Mouse (Mus musculus) embryonic facial prominence, embryonic 12.5 days (tissue): ENCODE data around the gene Tmem121. TPM values are rescaled to one million over a fixed set of nuclear protein-coding genes. Genes with fewer than 3 reads are reported as not detected.

Source experiments
- ATAC-seq: fragments of 200-750 bp; cut with Nextera tagmentation; 2 replicates; pipeline ENCODE4 v1.8.0; 2017; ENCODE audit not compliant: insufficient number of reproducible peaks, insufficient read depth, low FRiP score, low TSS enrichment
- H3K27ac ChIP-seq: fragments of 300-500 bp; sonication (generic); 2 replicates; pipeline ENCODE4 v1.5.1; 2016; ENCODE audit warnings: mild to moderate bottlenecking
- H3K27me3 ChIP-seq: fragments of 300-500 bp; sonication (generic); 2 replicates; pipeline ENCODE4 v1.6.1; 2016; ENCODE audit warnings: mild to moderate bottlenecking, moderate library complexity
- H3K36me3 ChIP-seq: fragments of 300-500 bp; sonication (generic); 2 replicates; pipeline ENCODE4 v1.6.1; 2016; ENCODE audit warnings: mild to moderate bottlenecking
- H3K4me1 ChIP-seq: fragments of 300-500 bp; sonication (generic); 2 replicates; pipeline ENCODE4 v1.6.1; 2016
- H3K4me2 ChIP-seq: fragments of 300-500 bp; sonication (generic); replicated peaks from 2 replicates; pipeline ENCODE4 v1.6.1; 2016; ENCODE audit warnings: mild to moderate bottlenecking, moderate library complexity
- H3K4me3 ChIP-seq: fragments of 300-500 bp; sonication (generic); 2 replicates; pipeline ENCODE4 v1.5.1; 2016; ENCODE audit warnings: mild to moderate bottlenecking
- H3K9ac ChIP-seq: fragments of 300-500 bp; sonication (generic); 2 replicates; pipeline ENCODE4 v1.6.1; 2016; ENCODE audit warnings: mild to moderate bottlenecking, moderate library complexity
- H3K9me3 ChIP-seq: fragments of 300-500 bp; sonication (generic); 2 replicates; pipeline ENCODE4 v1.6.1; 2016; ENCODE audit warnings: mild to moderate bottlenecking, moderate library complexity
- WGBS: fragments of 180-500 bp; shearing (Covaris S2); methylation state at CpG from one replicate; pipeline ENCODE4 v1.1.7; 2016; 5-methylcytosine and 5-hydroxymethylcytosine counted together
- polyA plus RNA-seq: library from polyadenylated mRNA; unstranded; fragments of >200 nt; fragmentation: Nextera tagmentation; extraction: Ambion mirVana; gene quantifications from 2 replicates; pipeline ENCODE4 v1.2.1, GENCODE M21; 2016

Gene Tmem121
- polyA plus RNA-seq, 1 experiment from 2014 or later: 17.4 TPM

DNA sequence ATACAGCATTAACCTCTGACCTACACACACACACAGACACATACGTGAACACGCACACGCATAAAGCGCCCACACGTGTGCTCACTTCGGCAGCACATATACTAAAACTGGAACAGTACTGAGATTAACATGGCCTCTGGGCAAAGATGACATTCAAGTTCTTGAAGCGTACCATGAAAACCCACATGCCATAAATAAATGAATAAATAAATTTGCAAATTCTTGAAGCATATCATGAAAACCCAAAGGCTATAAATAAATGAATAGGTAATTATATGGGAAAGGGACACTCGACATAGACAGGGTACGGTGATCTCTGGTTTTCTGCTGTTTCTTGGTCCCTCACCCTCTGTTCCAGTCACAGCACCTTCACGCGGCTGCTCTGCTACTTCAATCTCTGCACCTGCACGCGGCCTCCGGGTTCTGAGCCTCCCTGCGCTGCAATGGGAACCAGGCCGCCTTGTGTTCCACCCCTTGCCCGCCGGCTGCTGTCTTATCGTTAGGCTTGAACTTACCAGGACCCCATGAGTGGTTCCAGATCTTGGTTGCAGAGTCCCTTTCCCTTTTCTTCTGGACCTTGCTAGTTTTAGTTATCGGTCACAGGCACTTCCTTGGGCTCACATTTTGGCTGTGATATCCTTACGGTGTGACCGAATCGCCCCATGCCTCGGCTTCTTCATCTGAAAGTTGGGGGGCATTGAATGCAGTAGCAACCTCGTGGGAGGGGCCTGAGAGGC lies 28.5 kb downstream of the Tmem121 start:
- H3K4me1 ChIP-seq: no peaks in the 10 kb centered on the region
- no peak overlapping the region for H3K9ac ChIP-seq
- H3K4me2 ChIP-seq: no peak overlapping the region
- no peak overlapping the region for H3K4me3 ChIP-seq
- H3K36me3 ChIP-seq: no peaks in the 10 kb centered on the region
- H3K27me3 ChIP-seq: no peaks in the 10 kb centered on the region
- no peak overlapping the region for H3K27ac ChIP-seq
- no peaks in the 10 kb centered on the region for H3K9me3 ChIP-seq
- ATAC-seq: no peak
- WGBS: 87% methylated on average over 25 of the region's 25 CpGs

DNA sequence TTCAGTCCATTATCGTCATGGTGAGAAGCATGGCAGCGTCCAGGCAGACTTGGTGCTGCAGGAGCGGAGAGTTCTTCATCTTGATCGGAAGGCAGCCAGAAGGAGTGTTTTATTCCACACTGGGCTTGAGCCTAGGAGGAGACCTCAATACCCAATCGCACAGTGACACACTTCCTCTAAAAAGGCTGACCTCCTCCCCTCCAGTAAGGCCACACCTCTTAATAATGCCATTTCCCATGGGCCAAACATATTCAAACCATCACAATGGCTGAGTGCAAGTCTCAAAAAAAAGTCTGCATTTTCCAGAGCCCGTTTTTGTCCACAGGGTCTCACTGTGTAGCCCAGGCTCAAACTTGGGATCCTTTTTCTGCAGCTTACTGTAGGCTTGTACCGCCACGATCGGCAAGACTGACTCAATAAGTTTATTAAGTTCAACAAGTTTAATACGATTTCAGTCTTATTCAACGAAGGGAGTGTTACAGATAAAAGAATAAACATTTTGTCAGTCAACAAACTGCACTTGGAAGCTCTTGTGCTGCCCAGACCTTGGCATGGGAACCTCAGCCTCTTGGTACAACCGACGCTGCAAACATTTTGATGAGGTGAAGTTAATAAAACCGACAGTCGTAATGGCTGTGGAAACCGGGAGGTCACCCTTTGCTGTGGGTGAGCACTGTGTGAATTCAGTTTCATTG lies 29.4 kb downstream of the Tmem121 start:
- no peak overlapping the region for H3K4me3 ChIP-seq
- H3K27ac ChIP-seq: no peak overlapping the region
- 88% methylated on average over 16 of the region's 16 CpGs for WGBS
- H3K4me2 ChIP-seq: no peak overlapping the region
- no peak overlapping the region for H3K9ac ChIP-seq
- H3K27me3 ChIP-seq: no peaks in the 10 kb centered on the region
- ATAC-seq: no peak
- H3K36me3 ChIP-seq: no peaks in the 10 kb centered on the region
- no peaks in the 10 kb centered on the region for H3K9me3 ChIP-seq
- H3K4me1 ChIP-seq: no peaks in the 10 kb centered on the region

DNA sequence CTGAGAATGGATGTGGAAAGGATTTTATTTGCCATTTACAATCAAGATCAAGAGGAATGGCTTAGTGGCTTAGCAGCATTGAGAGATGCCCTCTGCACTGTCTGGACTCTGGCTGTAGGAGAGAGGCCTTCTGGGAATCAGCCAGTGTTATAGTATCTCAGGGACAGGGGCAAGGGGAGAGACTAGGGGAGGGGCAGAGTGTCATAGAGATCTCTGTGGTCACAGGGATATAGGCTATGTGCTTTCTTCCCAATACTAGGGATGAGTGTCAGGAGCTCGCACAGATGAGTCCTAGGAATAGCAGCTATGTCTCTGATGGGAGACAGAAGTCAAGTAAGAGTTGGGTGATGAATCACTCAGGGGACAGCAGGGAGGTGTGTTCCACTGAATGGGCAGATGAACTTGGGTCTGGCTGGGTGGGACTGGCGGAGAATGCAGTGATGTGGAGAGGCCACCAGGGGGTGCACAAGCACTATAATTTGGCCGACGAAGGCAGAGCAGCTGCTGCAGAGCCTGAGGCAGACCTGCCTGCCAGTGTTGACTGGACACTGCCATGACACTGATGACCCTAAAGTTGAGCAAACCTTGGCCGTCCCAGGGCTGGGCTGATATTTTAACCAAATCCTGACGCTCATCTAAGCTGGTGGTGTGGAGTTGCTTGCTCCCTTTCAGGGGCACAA lies 30.1 kb downstream of the Tmem121 start:
- no peaks in the 10 kb centered on the region for H3K9me3 ChIP-seq
- no peak overlapping the region for H3K4me2 ChIP-seq
- no peak overlapping the region for H3K9ac ChIP-seq
- no peak overlapping the region for H3K4me3 ChIP-seq
- no peak overlapping the region for H3K27ac ChIP-seq
- no peaks in the 10 kb centered on the region for H3K4me1 ChIP-seq
- no peaks in the 10 kb centered on the region for H3K27me3 ChIP-seq
- no peak for ATAC-seq
- no peaks in the 10 kb centered on the region for H3K36me3 ChIP-seq
- 11% methylated on average over 6 of the region's 6 CpGs for WGBS

DNA sequence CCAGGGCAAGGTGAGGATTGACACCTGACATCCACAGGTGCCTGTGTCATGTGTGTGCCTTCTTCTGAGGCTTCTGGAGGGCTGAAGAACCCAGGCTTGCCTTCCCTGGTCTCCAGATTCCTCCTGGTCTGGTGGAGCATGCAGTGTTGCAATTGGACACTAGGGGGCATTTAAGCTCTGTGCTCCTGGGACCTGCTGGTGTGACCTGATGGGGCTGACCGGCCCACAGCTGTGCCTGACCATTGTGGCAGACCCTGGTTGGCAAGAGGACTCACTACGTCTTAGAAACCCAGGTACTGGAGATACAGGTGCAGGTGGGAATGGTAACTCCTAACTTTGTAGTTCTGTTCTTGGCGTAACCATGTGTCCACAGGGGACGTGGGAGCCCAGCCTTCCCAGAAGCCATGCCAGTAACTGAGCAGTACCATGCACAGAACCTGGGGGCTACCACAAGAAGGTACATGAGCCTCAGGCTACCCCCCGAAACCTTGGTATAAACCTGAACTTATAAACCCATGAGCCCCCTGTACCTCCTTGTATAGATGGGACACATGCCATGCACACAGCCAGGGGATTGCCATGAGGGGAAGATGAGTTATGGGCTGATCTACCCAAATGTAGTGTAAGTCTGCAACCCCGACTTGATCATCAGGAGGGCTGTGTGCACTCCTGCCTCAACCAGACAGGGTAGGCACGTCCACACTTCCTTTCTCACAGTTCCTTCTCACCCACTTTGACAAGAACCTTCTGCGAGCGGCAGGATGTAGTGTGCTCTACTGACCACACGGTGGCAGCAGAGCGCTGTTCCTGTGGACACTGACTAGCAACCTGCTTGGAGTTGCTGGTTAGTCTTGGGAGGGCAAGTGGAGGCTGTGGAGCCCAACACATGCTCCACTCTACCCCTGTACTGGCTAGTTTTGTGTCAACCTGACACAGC lies 31.8 kb downstream of the Tmem121 start:
- Histone ChIP-seq H3K9ac (no peak overlapping the region), H3K4me3 (no peak overlapping the region), H3K36me3 (no peaks in the 10 kb centered on the region), H3K27ac (no peak overlapping the region), H3K4me2 (no peak overlapping the region), H3K9me3 (no peaks in the 10 kb centered on the region), H3K27me3 (no peaks in the 10 kb centered on the region), H3K4me1 (no peaks in the 10 kb centered on the region)
- WGBS: 27% methylated on average over 11 of the region's 11 CpGs
- no peak for ATAC-seq

DNA sequence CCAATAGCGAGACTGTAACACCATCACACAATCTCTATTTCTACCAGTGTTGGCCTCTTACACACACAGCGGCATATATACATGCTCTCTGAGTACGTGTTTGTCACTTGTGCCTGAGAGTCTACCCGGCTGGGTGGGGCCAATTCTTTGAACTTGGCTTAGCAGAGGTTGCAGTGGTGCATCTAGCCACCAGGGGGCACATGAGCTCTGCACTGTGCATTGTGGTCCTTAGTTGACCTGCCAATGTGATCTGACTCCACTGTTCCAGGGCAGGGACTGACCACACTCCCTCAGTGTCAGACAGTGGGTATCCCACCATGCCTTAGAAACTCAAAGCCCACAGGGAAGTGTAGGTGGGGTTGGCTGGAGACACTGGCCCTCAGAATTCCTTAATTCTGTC lies 34.1 kb downstream of the Tmem121 start:
- H3K9me3 ChIP-seq: no peaks in the 10 kb centered on the region
- no peak overlapping the region for H3K4me2 ChIP-seq
- no peaks in the 10 kb centered on the region for H3K4me1 ChIP-seq
- H3K27ac ChIP-seq: no peak overlapping the region
- H3K36me3 ChIP-seq: no peaks in the 10 kb centered on the region
- no peak for ATAC-seq
- no peak overlapping the region for H3K9ac ChIP-seq
- no peak overlapping the region for H3K4me3 ChIP-seq
- H3K27me3 ChIP-seq: no peaks in the 10 kb centered on the region
- WGBS: 53% methylated on average over 4 of the region's 4 CpGs

DNA sequence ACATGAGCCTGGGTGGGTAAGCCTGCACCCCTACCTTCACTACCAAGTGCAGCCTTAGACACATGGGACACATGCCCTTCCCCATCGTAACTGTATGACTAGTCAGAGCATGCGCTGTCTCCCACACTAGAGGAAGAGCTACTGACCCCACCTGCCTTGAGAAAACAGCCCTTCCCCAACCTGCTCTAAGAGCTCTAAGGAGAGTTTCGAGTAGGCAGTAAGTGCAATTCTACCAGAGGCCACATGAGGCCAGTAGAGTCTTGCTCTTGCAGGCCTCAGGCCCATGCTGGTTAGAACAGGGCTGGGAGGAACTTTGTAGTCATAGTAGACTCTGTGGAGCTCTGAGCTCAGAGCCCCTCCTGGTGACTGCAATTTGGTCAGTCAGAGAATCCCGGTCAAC lies 34.7 kb downstream of the Tmem121 start:
- Histone ChIP-seq H3K27ac (no peak overlapping the region), H3K4me3 (no peak overlapping the region), H3K4me2 (no peak overlapping the region), H3K9me3 (no peaks in the 10 kb centered on the region), H3K4me1 (no peaks in the 10 kb centered on the region), H3K27me3 (no peaks in the 10 kb centered on the region), H3K36me3 (no peaks in the 10 kb centered on the region), H3K9ac (no peak overlapping the region)
- no peak for ATAC-seq
- WGBS: 50% methylated on average over 4 of the region's 4 CpGs

DNA sequence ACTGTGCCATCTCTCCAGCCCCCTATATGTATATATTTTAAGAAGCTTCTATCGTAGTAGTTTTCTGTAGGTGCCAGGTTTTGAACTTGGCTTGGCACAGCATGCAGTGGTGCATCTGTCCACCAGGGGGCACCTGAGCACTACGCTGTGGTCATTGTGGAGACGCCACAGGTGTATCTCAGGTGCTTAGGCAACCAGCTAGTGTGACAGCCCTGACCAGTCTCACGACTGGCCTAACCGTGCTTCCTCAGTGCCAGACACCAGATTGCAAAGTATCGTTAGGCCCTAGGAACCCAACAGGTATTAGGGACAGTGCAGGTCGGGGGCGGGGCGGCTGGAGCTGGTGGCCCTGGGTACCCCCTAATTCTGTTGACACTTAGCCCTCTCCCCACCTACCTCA lies 35.6 kb downstream of the Tmem121 start:
- Histone ChIP-seq H3K9me3 (0 out of 2 replicates have a peak, but pooled peaks cover 4% of the 10 kb centered on the region), H3K4me3 (no peak overlapping the region), H3K4me1 (no peaks in the 10 kb centered on the region), H3K27me3 (no peaks in the 10 kb centered on the region), H3K36me3 (no peaks in the 10 kb centered on the region), H3K27ac (no peak overlapping the region), H3K9ac (no peak overlapping the region), H3K4me2 (no peak overlapping the region)
- 76% methylated on average over 9 of the region's 9 CpGs for WGBS
- no peak for ATAC-seq

DNA sequence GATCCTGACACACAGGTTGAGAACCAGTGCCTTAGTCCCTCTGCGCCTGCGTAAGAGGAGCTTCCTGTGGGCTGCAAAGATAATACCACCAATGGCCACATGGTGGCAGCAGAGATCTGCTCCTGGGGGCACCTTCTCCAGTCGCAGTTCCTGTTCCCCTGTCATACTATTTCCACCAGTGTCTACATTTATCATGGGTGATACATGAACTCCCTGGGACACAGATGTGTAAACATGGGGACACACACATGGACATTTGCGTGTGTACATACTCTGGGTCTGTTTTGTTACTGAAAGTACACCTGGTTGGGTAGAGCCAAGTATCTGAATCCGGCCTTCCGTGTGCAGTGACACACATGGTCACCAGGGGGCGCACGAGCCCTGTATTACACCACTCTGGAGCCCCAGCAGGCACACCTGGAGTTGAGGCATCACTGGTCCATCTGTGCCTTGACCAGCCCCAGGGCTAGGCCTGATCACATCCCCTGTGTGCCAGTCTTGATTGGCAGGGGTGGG lies 36.4 kb downstream of the Tmem121 start:
- Histone ChIP-seq H3K4me3 (no peak overlapping the region), H3K4me2 (no peak overlapping the region)
- WGBS: 14% methylated on average over 8 of the region's 8 CpGs

DNA sequence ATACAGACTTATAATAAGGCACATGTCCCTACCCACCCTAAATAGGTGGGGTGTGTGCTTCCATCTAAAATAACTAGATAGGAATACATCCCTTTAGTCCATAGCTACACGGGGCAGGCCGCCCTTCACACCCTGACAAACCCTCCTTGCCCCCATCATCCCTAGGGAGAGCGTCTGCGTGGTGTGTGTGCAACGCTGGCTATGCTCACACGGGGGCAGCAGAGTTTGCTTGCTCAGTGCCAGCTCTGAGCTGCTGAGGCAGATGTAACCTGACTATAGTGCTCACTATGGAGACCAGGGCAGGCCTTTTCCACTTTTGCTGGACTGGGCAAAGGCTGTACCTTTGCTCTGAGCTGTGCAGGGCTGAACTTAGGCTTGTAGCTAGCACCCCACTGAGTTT lies 37.0 kb downstream of the Tmem121 start:
- H3K36me3 ChIP-seq: no peaks in the 10 kb centered on the region
- WGBS: 35% methylated on average over 6 of the region's 6 CpGs
- H3K27me3 ChIP-seq: no peaks in the 10 kb centered on the region
- H3K9me3 ChIP-seq: 0 out of 2 replicates have a peak, but pooled peaks cover 4% of the 10 kb centered on the region
- no peak overlapping the region for H3K27ac ChIP-seq
- no peaks in the 10 kb centered on the region for H3K4me1 ChIP-seq
- no peak overlapping the region for H3K4me3 ChIP-seq
- 0 out of 2 replicates have a peak, but pooled peaks have one; percentile 8 for ATAC-seq
- H3K9ac ChIP-seq: no peak overlapping the region
- no peak overlapping the region for H3K4me2 ChIP-seq

More for the DNA sequence above, 36.4 kb downstream of the Tmem121 start:
- Histone ChIP-seq H3K27ac (no peak overlapping the region), H3K9me3 (0 out of 2 replicates have a peak, but pooled peaks cover 4% of the 10 kb centered on the region), H3K36me3 (no peaks in the 10 kb centered on the region), H3K9ac (no peak overlapping the region), H3K4me1 (no peaks in the 10 kb centered on the region), H3K27me3 (no peaks in the 10 kb centered on the region)
- ATAC-seq: peak; percentile 65

DNA sequence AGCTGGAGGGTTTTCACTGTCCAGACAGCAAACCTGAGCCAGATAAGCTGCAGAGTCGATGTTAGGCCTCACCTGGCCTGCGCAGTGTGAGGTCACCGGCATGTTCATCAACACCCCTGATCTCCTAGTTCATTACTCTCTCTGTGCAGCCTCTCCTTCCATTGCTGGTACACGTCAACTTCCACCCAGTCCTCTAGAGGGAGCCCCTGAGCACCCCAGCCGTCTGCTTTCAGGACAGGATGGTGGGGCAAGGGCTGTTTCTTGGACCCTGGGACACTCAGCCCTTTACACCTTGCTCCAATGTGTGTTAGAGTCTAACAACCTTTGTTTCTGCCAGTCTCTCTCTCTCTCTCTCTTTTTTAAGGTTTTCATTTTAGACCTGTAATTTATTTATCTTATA lies 38.5 kb downstream of the Tmem121 start:
- WGBS: 79% methylated on average over 5 of the region's 5 CpGs

DNA sequence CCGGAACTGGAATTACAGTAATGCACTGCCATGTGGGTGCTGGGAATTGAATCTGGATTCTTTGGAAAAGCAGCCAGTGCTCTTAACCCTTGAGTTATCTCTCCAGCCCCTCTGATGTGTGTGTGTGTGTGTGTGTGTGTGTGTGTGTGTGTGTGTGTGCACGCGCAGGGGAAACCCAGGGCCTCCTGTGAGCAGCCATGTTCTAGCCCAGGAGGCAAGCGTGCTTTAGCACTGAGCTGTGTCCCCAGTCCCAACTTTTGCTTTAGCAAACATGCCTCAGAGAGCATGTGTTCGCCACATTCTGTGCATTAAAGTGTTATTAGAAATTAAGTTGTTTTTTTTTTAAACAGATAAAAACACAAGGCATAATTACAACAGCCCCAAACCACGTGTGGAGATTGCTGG lies 39.0 kb downstream of the Tmem121 start:
- Histone ChIP-seq H3K36me3 (no peaks in the 10 kb centered on the region), H3K4me2 (no peak overlapping the region), H3K4me3 (no peak overlapping the region), H3K9ac (no peak overlapping the region), H3K4me1 (no peaks in the 10 kb centered on the region), H3K27ac (no peak overlapping the region), H3K27me3 (no peaks in the 10 kb centered on the region), H3K9me3 (0 out of 2 replicates have a peak, but pooled peaks cover 4% of the 10 kb centered on the region)
- WGBS: 75% methylated on average over 4 of the region's 6 CpGs
- no peak for ATAC-seq

More for the DNA sequence above, 38.5 kb downstream of the Tmem121 start:
- no peak for ATAC-seq
- Histone ChIP-seq H3K4me1 (no peaks in the 10 kb centered on the region), H3K9me3 (0 out of 2 replicates have a peak, but pooled peaks cover 4% of the 10 kb centered on the region), H3K9ac (no peak overlapping the region), H3K4me2 (no peak overlapping the region), H3K36me3 (no peaks in the 10 kb centered on the region), H3K4me3 (no peak overlapping the region), H3K27ac (no peak overlapping the region), H3K27me3 (no peaks in the 10 kb centered on the region)
